Mouse (Mus musculus) cortical plate, adult 2 months (tissue): ENCODE measurements around the gene Eps15l1. TPM values are rescaled to one million over a fixed set of nuclear protein-coding genes. Genes with fewer than 3 reads are reported as not detected.

Source experiments
- H3K27ac ChIP-seq: fragments of 200-500 bp; 2 replicates; pipeline ENCODE4 v1.5.1; 2012; ENCODE audit warnings: low read length, control low read depth, inconsistent platforms; ENCODE audit not compliant: insufficient read depth
- H3K4me1 ChIP-seq: fragments of 200-500 bp; 2 replicates; pipeline ENCODE4 v1.6.1; 2011; ENCODE audit warnings: low read length; ENCODE audit not compliant: control insufficient read depth, insufficient read depth
- H3K4me3 ChIP-seq: fragments of 200-500 bp; 2 replicates; pipeline ENCODE4 v1.5.1; 2011; ENCODE audit warnings: mild to moderate bottlenecking, low read length, control low read depth; ENCODE audit not compliant: insufficient read depth
- CTCF ChIP-seq: fragments of 200-500 bp; IDR thresholded peaks from 2 replicates; pipeline ENCODE4 v1.5.1; 2011; ENCODE audit warnings: mild to moderate bottlenecking, control low read depth, low read length; ENCODE audit not compliant: insufficient read depth; ENCODE audit errors: extremely low read depth
- POLR2A ChIP-seq: fragments of 200-500 bp; IDR thresholded peaks from 2 replicates; pipeline ENCODE4 v1.6.1; 2011; ENCODE audit warnings: mild to moderate bottlenecking, low read length, control low read depth; ENCODE audit not compliant: insufficient read depth; ENCODE audit errors: extremely low read depth
- polyA plus RNA-seq: library from polyadenylated mRNA; depleted of rRNA; stranded (reverse); fragments of >200 nt; gene quantifications from 2 replicates; pipeline ENCODE4 v1.2.3, GENCODE M21; 2012; rRNA removed

The Eps15l1 gene
- polyA plus RNA-seq, 1 experiment = 71.4 TPM

DNA sequence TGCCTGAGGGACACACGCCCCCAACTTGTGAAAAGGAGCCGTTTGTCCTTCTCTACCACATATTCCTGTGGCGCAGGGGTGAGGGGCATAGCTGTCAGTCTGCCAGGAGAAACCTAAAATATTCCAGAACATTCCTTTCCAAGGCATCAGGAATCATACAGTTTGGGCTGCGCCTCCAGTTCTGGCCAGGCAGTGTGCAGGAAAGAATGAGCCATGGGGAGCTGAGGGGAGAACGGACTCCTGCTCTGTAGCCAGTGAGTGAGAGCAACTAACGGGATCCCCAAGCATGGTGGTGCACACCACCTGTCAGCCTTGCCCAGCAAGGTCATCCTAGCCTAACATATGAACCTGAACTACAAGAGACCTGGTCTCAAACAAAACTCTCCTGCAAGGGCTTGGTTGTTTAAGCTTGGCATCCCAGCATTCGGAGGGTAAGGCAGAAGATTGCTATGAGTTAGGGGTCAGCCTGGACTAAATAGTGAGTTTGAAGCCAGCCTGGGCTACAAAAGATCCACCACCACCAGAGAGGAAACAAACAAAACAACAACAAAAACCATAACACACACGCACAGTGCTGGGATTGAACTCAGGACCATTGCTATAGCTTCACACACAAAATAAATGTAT is 118.2 kb downstream of the Eps15l1 start:
- H3K4me3 ChIP-seq = no peak overlapping the region
- H3K27ac ChIP-seq = peak overlapping the region; percentile 26; the same call in 1 of the 2 replicates
- H3K4me1 ChIP-seq = no peaks in the 10 kb centered on the region
- TF ChIP-seq POLR2A = no peak
- no peak for TF ChIP-seq CTCF

GRCm38 (mm10) chr8:72301497-72301896 is 119.8 kb downstream of the Eps15l1 start:
- no peak overlapping the region for H3K4me3 ChIP-seq
- TF ChIP-seq POLR2A (no peak), CTCF (no peak)
- no peaks in the 10 kb centered on the region for H3K4me1 ChIP-seq
- no peak overlapping the region for H3K27ac ChIP-seq

DNA sequence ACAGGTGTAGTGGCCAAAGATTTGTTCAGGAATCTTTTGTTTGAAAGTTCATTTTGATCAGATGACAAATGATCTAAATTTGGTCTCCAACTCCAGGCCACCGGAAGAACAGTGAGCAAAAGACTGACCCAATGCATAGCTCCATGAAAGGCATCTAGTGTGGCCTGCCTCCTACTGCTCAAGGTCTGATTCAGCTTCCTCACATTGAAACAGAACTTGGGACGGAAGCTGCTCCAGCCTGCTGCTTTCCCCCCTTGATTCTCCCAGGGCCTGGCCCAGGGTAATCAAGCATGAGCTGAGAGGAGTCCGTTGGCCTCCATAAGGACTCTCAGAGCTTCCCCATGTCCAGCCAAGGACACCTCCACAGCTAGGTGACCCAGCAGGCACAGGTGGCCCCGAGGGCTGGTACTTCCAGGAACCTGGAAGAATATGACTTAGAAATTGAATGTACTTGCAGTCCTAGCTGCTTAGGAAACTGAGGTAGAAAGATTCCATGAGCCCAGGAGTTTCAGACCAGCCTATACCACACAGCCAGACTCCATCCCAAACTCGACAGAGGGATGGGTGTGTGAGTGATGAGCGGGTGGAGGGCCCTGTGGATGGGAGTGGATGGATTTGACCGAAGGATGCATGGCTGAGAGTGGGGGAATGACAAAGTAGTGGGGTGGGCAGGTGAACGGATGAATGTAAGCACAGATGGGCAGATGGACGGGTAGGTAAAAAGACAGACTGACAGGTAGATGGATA is 120.4 kb downstream of the Eps15l1 start:
- TF ChIP-seq POLR2A (no peak), CTCF (no peak)
- H3K4me1 ChIP-seq = no peaks in the 10 kb centered on the region
- no peak overlapping the region for H3K4me3 ChIP-seq
- H3K27ac ChIP-seq = 0 out of 2 replicates have a peak overlapping the region, but pooled peaks have one; percentile 70

DNA sequence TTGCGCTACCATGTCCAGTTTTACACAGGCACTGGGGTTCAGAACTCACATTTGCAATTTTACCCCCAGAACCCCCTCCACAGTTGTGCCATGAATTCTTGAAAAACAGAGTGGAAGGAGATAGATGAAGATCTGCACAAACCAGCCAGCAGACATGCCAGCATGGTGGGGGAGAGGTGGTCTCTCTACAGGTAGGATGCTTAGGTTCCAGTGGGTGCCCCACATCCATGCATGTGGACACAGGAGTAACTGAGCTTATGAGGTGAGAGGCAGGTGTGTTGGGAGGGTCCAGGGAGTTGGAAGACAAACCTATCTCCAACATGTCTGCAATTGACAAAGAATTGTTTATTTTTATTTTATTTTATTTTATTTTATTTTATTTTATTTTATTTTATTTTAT is 122.3 kb downstream of the Eps15l1 start:
- Histone ChIP-seq H3K4me3 (no peak overlapping the region), H3K4me1 (no peaks in the 10 kb centered on the region), H3K27ac (no peak overlapping the region)
- TF ChIP-seq POLR2A (no peak), CTCF (no peak)

GRCm38 (mm10) chr8:72296561-72296960 is 124.7 kb downstream of the Eps15l1 start:
- H3K27ac ChIP-seq = no peak overlapping the region
- TF ChIP-seq CTCF (no peak), POLR2A (no peak)
- no peak overlapping the region for H3K4me3 ChIP-seq
- no peaks in the 10 kb centered on the region for H3K4me1 ChIP-seq

DNA sequence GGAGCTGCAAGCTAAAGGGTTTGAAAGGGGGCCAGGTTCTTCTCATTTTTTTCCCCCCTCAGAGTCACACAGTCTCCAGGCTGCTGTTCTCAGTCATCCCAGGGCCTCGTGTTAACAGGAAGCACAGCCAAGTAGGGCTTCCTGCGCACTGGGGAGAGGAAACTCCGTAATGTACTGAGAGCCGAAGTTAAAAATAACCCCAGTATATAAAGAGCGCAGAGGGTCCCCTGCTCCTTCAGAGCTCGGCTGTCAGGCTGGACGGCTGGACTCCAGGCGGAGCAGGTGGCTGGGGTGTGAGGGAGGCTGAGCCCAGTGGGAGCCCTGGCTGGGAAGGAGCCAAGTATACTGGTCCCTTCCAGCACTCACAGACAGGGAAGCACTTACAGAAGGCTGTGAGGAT is 125.6 kb downstream of the Eps15l1 start:
- Histone ChIP-seq H3K4me1 (no peaks in the 10 kb centered on the region), H3K4me3 (no peak overlapping the region), H3K27ac (peak overlapping the region; percentile 52; the same call in 1 of the 2 replicates)
- TF ChIP-seq POLR2A (peak; percentile 72), CTCF (no peak)

DNA sequence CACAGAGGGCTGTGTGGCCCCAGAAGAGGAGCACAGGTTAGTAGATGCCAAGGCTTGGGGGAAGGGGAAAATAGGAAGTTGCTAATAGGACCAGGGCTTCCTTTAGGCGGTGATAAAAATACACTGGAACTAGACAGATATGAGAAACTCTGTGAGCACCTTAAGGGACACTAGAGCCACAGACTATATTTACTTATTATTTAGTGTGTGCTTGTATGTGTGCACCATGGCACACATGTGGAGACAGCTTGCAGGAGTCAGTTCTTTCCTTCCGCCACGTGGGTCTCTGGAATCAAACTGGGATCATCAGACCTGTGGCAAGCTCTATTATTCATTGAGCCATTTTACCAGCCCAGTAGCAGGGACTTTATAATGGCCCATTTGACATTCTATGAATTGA is 126.1 kb downstream of the Eps15l1 start:
- TF ChIP-seq POLR2A (no peak), CTCF (no peak)
- Histone ChIP-seq H3K27ac (peak overlapping the region; percentile 4; the same call in 1 of the 2 replicates), H3K4me3 (no peak overlapping the region), H3K4me1 (no peaks in the 10 kb centered on the region)

DNA sequence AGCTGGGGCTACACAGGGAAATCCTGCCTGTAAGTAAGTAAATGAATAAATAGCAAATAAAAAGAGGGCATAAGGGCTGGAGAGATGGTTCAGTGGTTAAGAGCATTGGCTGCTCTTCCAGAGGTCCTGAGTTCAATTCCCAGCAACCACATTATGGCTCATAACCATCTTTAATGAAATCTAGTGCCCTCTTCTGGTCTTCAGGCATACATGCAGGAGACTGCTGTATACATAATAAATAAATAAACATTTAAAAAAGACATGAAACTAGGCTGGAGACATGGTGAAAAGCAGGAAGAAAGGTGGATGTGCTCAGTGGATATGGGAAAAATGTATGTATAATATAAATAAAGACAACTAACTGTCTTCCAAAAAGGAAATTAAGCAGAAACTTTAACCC is 128.0 kb downstream of the Eps15l1 start:
- no peak overlapping the region for H3K4me3 ChIP-seq
- H3K27ac ChIP-seq = no peak overlapping the region
- TF ChIP-seq CTCF (no peak), POLR2A (no peak)
- H3K4me1 ChIP-seq = no peaks in the 10 kb centered on the region

DNA sequence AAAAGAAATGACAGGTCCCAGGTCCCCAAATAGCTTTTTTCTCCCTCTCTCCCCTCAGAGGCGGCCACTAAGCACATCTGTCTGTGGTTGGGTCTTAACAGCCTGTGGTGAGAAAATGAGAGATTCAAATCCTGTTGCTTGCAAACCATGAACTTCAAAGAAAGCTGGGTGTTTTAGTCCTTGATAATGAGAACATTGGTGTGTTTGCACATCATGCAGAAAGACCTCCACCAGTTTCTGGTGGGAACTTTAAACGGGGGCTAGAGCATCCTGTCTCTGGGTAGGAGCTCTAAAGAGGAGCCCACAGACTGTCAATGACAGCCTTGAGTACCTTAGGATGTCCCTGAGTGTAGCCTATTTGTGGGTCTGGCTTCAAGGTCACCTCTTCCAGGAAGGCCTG is 130.2 kb downstream of the Eps15l1 start:
- H3K4me3 ChIP-seq = no peak overlapping the region
- TF ChIP-seq CTCF (no peak), POLR2A (no peak)
- H3K27ac ChIP-seq = no peak overlapping the region
- H3K4me1 ChIP-seq = no peaks in the 10 kb centered on the region

Other genes starting within 250 kb of the Eps15l1 start
- 0.06 and 0.13 TPM in 2 replicates for gene Hsh2d, start 231.8 kb downstream of the Eps15l1 start, polyA plus RNA-seq
- gene Cib3, start 208.6 kb downstream of the Eps15l1 start, polyA plus RNA-seq = not detected in 2 replicates
- gene Gm11034, start 207.8 kb downstream of the Eps15l1 start, polyA plus RNA-seq = not detected in 2 replicates
- 69.6 and 79.2 TPM in 2 replicates for gene Fam32a, start 201.7 kb downstream of the Eps15l1 start, polyA plus RNA-seq
- gene Ap1m1, start 181.4 kb downstream of the Eps15l1 start, polyA plus RNA-seq = 101 and 104 TPM in 2 replicates
- 5.3 and 5.4 TPM in 2 replicates for gene Gm10282, start 116.2 kb downstream of the Eps15l1 start, polyA plus RNA-seq
- gene Klf2, start 102.4 kb downstream of the Eps15l1 start, polyA plus RNA-seq = 11.7 and 14.7 TPM in 2 replicates
- gene Calr3, start 22.4 kb upstream of the Eps15l1 start, polyA plus RNA-seq = 0.68 and 0.81 TPM in 2 replicates
- gene 1700030K09Rik, start 22.4 kb upstream of the Eps15l1 start, polyA plus RNA-seq = 8.1 and 8.9 TPM in 2 replicates
- 44.0 and 47.3 TPM in 2 replicates for gene Cherp, start 53.8 kb upstream of the Eps15l1 start, polyA plus RNA-seq
- 35.9 and 37.0 TPM in 2 replicates for gene Slc35e1, start 71.2 kb upstream of the Eps15l1 start, polyA plus RNA-seq
- gene Med26, start 126.8 kb upstream of the Eps15l1 start, polyA plus RNA-seq = 7.7 and 8.3 TPM in 2 replicates
- gene Smim7, start 149.6 kb upstream of the Eps15l1 start, polyA plus RNA-seq = 88.6 and 89.2 TPM in 2 replicates
- 171 and 175 TPM in 2 replicates for gene Tmem38a, start 150.6 kb upstream of the Eps15l1 start, polyA plus RNA-seq
- 17.7 and 19.2 TPM in 2 replicates for gene Nwd1, start 225.3 kb upstream of the Eps15l1 start, polyA plus RNA-seq